Mouse (Mus musculus): ENCODE results near the gene Olfr993.

Gene Olfr993

DNA sequence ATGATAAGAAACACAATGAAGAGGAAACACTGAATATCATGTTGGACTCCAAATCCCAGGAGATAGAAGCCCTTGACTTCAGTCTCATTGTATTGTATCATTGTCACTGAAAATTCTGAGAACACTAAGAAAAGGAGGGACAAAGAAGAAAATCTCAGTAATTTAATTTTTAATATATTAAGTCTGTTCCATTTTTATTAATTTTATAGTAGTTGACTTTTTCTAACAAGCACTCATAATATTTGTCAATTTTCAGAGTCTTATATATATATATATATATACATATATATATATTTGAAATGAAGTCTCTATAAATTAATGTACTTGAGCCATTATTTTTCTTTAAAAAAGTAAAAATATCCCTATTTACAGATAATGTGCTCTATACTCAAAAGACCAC, at the start of gene Olfr993:
TSS of gene Olfr993 (minus strand) at position 101 of the 400 bp plus-strand sequence.
- no peak for DNase-seq (ENCODE audit: low spot score in 2 of 2)

GRCm38 (mm10) chr2:85443539-85443938, 28.9 kb upstream of the Olfr993 start, which contains the start of gene Olfr995:
Olfr995 (minus strand) TSS chr2:85443639.
- DNase-seq (ENCODE audit: low spot score in 2 of 2): no peak

GRCm38 (mm10) chr2:85442546-85442945, 27.9 kb upstream of the Olfr993 start:
- no peak for DNase-seq (ENCODE audit: low spot score in 2 of 2)

DNA sequence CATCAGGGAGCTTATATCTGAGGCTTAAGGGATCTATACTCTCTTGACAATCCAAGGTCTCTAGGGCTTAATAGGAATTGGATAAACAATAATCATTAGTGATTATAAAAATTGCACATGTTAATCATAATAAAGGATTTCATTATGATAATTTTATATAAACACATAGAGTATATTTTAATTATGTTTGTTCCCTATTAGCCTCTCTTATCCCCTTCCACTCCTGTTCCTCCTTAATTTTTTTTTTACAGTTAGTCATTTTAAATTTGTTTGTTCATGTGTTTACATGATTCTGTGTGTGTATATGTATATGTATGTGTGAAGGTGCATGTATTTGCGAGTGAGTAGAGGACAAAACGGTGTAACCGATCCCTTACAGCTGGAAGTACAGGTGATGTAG, 21.7 kb upstream of the Olfr993 start, which contains the start of gene Olfr994:
TSS of gene Olfr994 (minus strand) at position 101 of the 400 bp plus-strand sequence.
- no peak for DNase-seq (ENCODE audit: low spot score in 2 of 2)

- DNase-seq (ENCODE audit: low spot score in 2 of 2): peak in 1 of 2 experiments; percentile 10
Measured at GRCm38 (mm10) chr2:85425893-85426292, 11.2 kb upstream of the Olfr993 start.

GRCm38 (mm10) chr2:85409369-85409768, 5.3 kb downstream of the Olfr993 start, which contains the start of gene Olfr992:
Olfr992 (minus strand) TSS chr2:85409469.
- no peak for DNase-seq (ENCODE audit: low spot score in 2 of 2)

All from right cerebral cortex, postnatal 36 days (tissue).